Mouse (Mus musculus) kidney, embryonic 16.5 days (tissue): Measurements from ENCODE around the gene Kcnmb2. TPM values are rescaled to one million over a fixed set of nuclear protein-coding genes. Genes with fewer than 3 reads are reported as not detected.

ENCODE experiments used
- ATAC-seq: fragments of 200-750 bp; cut with Nextera tagmentation; 2 replicates; pipeline ENCODE4 v1.8.0; 2017; ENCODE audit warnings: moderate TSS enrichment; ENCODE audit not compliant: low FRiP score, low TSS enrichment
- H3K27ac ChIP-seq: fragments of 300-500 bp; sonication (generic); 2 replicates; pipeline ENCODE4 v1.5.1; 2014; ENCODE audit warnings: low read length
- H3K27me3 ChIP-seq: fragments of 300-500 bp; sonication (generic); 2 replicates; pipeline ENCODE4 v1.6.1; 2014; ENCODE audit warnings: low read length, control low read depth, mixed read lengths; ENCODE audit not compliant: insufficient read depth
- H3K36me3 ChIP-seq: fragments of 300-500 bp; sonication (generic); 2 replicates; pipeline ENCODE4 v1.6.1; 2014; ENCODE audit warnings: low read length, control low read depth, mixed read lengths; ENCODE audit not compliant: insufficient read depth
- H3K4me1 ChIP-seq: fragments of 300-500 bp; sonication (generic); 2 replicates; pipeline ENCODE4 v1.6.1; 2014; ENCODE audit warnings: low read length, control low read depth, mixed read lengths; ENCODE audit not compliant: insufficient read depth
- H3K4me2 ChIP-seq: fragments of 300-500 bp; sonication (generic); replicated peaks from 2 replicates; pipeline ENCODE4 v1.6.1; 2014; ENCODE audit warnings: low read depth, low read length
- H3K4me3 ChIP-seq: fragments of 300-500 bp; sonication (generic); 2 replicates; pipeline ENCODE4 v1.5.1; 2014; ENCODE audit warnings: mild to moderate bottlenecking, low read length
- H3K9ac ChIP-seq: fragments of 300-500 bp; sonication (generic); replicated peaks from 2 replicates; pipeline ENCODE4 v1.6.1; 2014; ENCODE audit warnings: low read length
- H3K9me3 ChIP-seq: fragments of 300-500 bp; sonication (generic); 2 replicates; pipeline ENCODE4 v1.6.1; 2016; ENCODE audit warnings: low read length, control low read depth
- WGBS: fragments of 180-500 bp; shearing (Covaris S2); extraction: QIAGEN DNeasy Blood & Tissue Kit; methylation state at CpG from one replicate; pipeline ENCODE4 v1.1.7; 2014; 5-methylcytosine and 5-hydroxymethylcytosine counted together
- polyA plus RNA-seq: library from polyadenylated mRNA; unstranded; fragments of >200 nt; fragmentation: Nextera tagmentation; extraction: Ambion mirVana; gene quantifications from 2 replicates; pipeline ENCODE4 v1.2.1, GENCODE M21; 2015

The Kcnmb2 gene
- polyA plus RNA-seq, 1 experiment from 2014 or later: 2.5 TPM

GRCm38 (mm10) chr3:31985103-31985502, 82.8 kb downstream of the Kcnmb2 start:
- Histone ChIP-seq H3K4me3 (no peak overlapping the region), H3K4me2 (no peak overlapping the region), H3K4me1 (no peaks in the 10 kb centered on the region), H3K9me3 (no peaks in the 10 kb centered on the region), H3K27me3 (no peaks in the 10 kb centered on the region), H3K27ac (no peak overlapping the region), H3K9ac (no peak overlapping the region), H3K36me3 (no peaks in the 10 kb centered on the region)
- 86% methylated on average over 4 of the region's 4 CpGs for WGBS
- no peak for ATAC-seq

DNA sequence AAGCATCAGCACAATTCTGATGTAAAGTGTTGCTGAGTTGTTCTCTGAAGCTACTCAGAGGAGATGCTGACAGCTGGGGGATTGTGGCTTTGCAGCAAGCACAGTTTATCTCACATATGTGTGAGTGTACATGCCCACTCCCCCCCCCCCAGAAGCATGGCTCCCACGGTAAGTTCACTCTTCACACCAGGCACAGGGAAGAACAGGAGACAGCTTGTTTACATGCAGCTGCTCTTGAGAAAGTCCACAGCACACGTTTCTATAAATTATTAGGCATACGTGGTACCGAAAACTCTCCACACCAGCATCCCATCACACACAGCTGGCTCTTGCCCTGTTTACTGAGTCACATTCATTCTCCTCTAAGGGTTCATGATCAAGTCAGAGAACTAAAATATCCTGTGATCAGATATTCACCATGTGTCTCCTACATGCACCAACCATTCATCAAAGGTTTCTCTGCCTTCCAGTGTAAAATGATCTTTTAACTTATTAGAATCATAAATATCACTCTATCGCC, 89.3 kb downstream of the Kcnmb2 start:
- H3K4me3 ChIP-seq: no peak overlapping the region

GRCm38 (mm10) chr3:32011566-32011965, 109.3 kb downstream of the Kcnmb2 start:
- H3K4me1 ChIP-seq: no peaks in the 10 kb centered on the region
- no peak overlapping the region for H3K4me2 ChIP-seq
- no peak for ATAC-seq
- H3K36me3 ChIP-seq: no peaks in the 10 kb centered on the region
- no peak overlapping the region for H3K4me3 ChIP-seq
- H3K27me3 ChIP-seq: no peaks in the 10 kb centered on the region
- H3K9ac ChIP-seq: no peak overlapping the region
- H3K27ac ChIP-seq: no peak overlapping the region
- 93% methylated on average over 5 of the region's 5 CpGs for WGBS
- no peaks in the 10 kb centered on the region for H3K9me3 ChIP-seq

More for the DNA sequence above, 89.3 kb downstream of the Kcnmb2 start:
- Histone ChIP-seq H3K4me2 (no peak overlapping the region), H3K27ac (no peak overlapping the region), H3K9me3 (no peaks in the 10 kb centered on the region), H3K36me3 (no peaks in the 10 kb centered on the region), H3K27me3 (no peaks in the 10 kb centered on the region), H3K4me1 (no peaks in the 10 kb centered on the region), H3K9ac (no peak overlapping the region)
- WGBS: 78% methylated on average over 5 of the region's 5 CpGs
- ATAC-seq: no peak

DNA sequence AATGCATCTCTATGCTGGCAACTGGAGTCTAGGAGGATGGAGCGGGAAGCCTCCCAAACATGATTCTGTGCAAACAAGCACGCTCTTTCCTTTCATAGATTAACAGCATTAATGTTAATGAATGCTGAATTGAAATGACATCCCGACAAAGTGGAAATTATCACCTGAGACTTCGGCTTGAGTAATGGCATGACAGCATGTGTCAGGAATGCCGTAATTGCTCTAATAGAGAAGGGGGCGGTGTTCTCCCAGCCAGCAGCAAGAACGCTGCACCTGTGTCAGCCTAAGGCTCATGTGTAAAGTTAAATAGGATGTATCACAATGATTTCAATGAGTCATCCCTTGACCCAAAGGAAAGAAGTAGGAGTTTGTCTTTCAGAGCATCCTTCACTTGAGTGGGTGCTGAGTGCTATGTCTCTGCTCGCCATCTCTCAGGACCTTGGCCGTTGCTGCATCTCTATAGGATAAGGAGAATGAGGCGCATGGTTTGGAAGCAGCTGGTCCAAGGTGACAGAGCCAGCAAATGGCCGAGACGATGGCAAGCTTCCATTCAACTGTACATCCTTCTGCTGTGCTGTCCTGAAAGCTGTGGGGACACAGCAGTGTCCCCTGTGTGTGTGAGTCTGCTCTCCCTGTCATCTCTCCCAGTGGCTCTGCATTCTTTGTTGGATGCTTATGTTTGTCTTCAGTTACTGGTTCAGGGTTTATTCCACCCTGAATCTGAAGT, 110.1 kb downstream of the Kcnmb2 start:
- Histone ChIP-seq H3K36me3 (no peaks in the 10 kb centered on the region), H3K4me2 (no peak overlapping the region), H3K27me3 (no peaks in the 10 kb centered on the region), H3K9me3 (no peaks in the 10 kb centered on the region), H3K4me1 (no peaks in the 10 kb centered on the region), H3K27ac (no peak overlapping the region), H3K4me3 (no peak overlapping the region), H3K9ac (no peak overlapping the region)
- ATAC-seq: no peak
- WGBS: 87% methylated on average over 12 of the region's 12 CpGs

- Histone ChIP-seq H3K27ac (no peak overlapping the region), H3K9me3 (no peaks in the 10 kb centered on the region), H3K4me1 (no peaks in the 10 kb centered on the region), H3K36me3 (no peaks in the 10 kb centered on the region), H3K4me2 (no peak overlapping the region), H3K27me3 (no peaks in the 10 kb centered on the region), H3K4me3 (no peak overlapping the region), H3K9ac (no peak overlapping the region)
- 89% methylated on average over 6 of the region's 6 CpGs for WGBS
- ATAC-seq: no peak
Observed at GRCm38 (mm10) chr3:32020981-32021380, 118.7 kb downstream of the Kcnmb2 start.

DNA sequence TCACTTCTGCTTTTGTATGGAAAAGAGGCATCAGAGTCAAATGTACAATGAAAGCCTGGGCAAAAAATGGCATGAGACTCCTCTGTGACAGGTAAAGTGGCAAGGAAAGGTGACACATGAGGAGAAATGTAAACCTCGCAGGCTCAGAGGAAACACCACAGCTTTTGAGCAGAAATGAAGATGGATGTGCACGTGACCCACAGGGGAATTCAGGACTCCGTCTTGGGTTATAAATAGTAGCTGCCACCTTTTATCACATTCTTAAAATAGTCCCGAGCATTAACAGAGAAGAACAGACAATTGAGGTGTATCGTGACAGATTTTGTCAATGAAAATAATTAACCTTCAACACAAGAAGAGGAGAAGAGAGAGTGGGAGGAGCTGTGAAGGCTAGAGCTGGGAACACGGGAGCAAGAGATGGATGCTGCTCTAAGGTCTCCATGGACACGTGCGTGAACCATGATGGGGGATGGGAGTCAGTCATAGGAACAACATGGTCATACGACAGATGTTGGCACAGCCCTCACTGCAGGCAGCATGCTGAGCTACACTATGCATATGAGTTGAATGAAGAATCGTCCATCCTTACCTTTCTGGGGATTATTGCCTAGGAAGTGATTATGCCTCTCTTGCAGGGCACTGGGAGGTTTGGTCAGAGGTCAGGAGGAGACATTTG, 127.2 kb downstream of the Kcnmb2 start:
- Histone ChIP-seq H3K27me3 (no peaks in the 10 kb centered on the region), H3K4me2 (no peak overlapping the region), H3K4me1 (no peaks in the 10 kb centered on the region), H3K4me3 (no peak overlapping the region), H3K36me3 (no peaks in the 10 kb centered on the region), H3K27ac (no peak overlapping the region), H3K9me3 (no peaks in the 10 kb centered on the region), H3K9ac (no peak overlapping the region)
- no peak for ATAC-seq
- whole genome bisulfite sequencing: 56% methylated on average over 10 of the region's 10 CpGs

DNA sequence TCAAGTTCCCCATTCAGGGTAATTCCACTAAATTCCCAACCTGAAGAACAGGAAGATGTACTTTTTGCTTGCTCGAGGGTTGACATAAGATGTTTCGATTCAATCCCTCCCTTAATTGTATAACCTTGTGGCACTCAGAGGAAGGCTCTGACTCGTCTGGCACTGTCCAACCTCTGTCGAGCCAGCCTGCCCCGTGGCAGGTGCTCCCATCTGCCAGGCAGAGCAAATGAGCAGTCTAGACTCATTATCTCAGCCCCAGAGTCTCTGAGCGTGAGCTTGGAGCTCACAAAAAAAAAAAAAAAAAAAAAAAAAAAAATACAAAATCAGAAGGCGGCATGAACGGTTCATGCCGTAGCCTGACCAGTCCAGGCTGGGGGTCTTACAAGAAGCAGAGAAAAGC, 130.1 kb downstream of the Kcnmb2 start:
- no peak overlapping the region for H3K4me3 ChIP-seq
- H3K27ac ChIP-seq: no peak overlapping the region
- H3K9me3 ChIP-seq: no peaks in the 10 kb centered on the region
- H3K4me2 ChIP-seq: no peak overlapping the region
- no peaks in the 10 kb centered on the region for H3K27me3 ChIP-seq
- H3K4me1 ChIP-seq: no peaks in the 10 kb centered on the region
- ATAC-seq: no peak
- H3K36me3 ChIP-seq: no peaks in the 10 kb centered on the region
- H3K9ac ChIP-seq: no peak overlapping the region
- 71% methylated on average over 9 of the region's 9 CpGs for WGBS

GRCm38 (mm10) chr3:32043814-32044213, 141.5 kb downstream of the Kcnmb2 start:
- H3K36me3 ChIP-seq: no peaks in the 10 kb centered on the region
- H3K27me3 ChIP-seq: no peaks in the 10 kb centered on the region
- H3K4me3 ChIP-seq: no peak overlapping the region
- no peak overlapping the region for H3K4me2 ChIP-seq
- no peaks in the 10 kb centered on the region for H3K9me3 ChIP-seq
- no peak overlapping the region for H3K9ac ChIP-seq
- ATAC-seq: no peak
- 79% methylated on average over 3 of the region's 3 CpGs for WGBS
- H3K4me1 ChIP-seq: no peaks in the 10 kb centered on the region
- no peak overlapping the region for H3K27ac ChIP-seq

- Histone ChIP-seq H3K27ac (no peak overlapping the region), H3K9ac (no peak overlapping the region), H3K27me3 (no peaks in the 10 kb centered on the region), H3K4me3 (no peak overlapping the region), H3K36me3 (no peaks in the 10 kb centered on the region), H3K9me3 (no peaks in the 10 kb centered on the region), H3K4me2 (no peak overlapping the region), H3K4me1 (no peaks in the 10 kb centered on the region)
- 88% methylated on average over 3 of the region's 3 CpGs for WGBS
- ATAC-seq: no peak
Observed at GRCm38 (mm10) chr3:32048777-32049176, 146.5 kb downstream of the Kcnmb2 start.

DNA sequence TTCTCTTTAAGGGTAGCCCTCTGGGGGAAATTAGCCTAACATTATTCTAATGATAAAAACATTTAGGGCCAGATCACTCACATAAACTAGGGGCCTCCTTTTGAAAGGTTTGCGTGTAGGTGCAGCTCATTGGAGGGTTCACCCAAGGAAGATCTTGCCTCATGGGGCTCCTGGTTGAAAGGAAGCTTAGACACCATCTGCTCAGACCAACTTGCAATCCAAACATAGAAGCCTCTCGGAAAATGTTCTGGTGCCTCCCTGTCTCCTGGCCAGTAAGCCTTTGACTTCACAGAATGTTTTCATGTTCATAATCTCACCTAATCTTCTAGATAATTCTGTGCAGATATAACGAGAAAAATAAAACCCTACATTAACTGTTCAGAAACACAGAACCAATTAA, 150.3 kb downstream of the Kcnmb2 start:
- H3K27me3 ChIP-seq: no peaks in the 10 kb centered on the region
- H3K9me3 ChIP-seq: no peaks in the 10 kb centered on the region
- H3K27ac ChIP-seq: no peak overlapping the region
- WGBS: 72% methylated on average over 3 of the region's 3 CpGs
- no peak overlapping the region for H3K9ac ChIP-seq
- ATAC-seq: no peak
- H3K4me3 ChIP-seq: no peak overlapping the region
- no peaks in the 10 kb centered on the region for H3K4me1 ChIP-seq
- H3K4me2 ChIP-seq: no peak overlapping the region
- no peaks in the 10 kb centered on the region for H3K36me3 ChIP-seq
